Mouse (Mus musculus) kidney, adult 8-10 months (tissue): Measurements from ENCODE around the gene Lhx1.

Experiments
- DNase-seq, 2 experiments: peaks; one replicate each; pipeline ENCODE4 v3.0.0; 2022

Gene Lhx1

DNA sequence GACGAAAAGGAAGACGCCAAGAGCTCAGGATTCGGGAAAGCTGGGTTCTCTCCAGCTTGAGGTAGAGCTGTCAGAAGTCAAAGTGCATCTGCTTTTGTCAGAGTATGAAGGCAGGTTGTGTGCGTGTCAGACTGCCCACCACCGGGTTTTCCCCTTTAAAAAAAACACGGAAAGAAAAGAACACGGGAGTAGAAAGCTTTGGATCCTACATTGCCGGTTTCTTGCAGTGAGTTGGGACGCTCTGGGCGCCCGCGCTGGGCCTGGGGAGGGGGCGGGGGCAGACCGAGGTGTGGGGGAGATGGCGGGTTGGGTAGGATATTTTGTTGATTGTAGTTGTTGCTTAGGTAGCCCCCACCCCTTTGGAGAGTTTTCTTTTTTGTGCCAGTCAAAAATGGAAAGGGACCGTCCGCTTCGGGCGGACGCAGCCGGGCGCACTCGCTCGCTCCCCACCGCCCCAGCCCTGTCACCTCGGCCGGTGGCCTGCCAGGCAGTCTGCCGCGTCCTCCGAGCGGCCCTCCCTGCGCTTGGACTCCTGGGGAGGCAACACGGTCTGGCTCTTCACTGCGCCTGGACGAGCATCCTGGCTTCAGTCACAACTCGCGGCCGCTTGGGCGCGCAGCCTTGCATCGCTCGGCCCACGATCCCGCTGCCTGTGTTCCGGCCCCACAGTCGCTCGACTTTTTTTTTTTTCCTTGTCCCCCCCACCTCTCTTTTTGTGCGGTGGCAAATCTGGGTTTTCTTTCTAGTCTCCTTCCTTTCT lies 644 bp downstream of the Lhx1 start:
- no peak for DNase-seq

DNA sequence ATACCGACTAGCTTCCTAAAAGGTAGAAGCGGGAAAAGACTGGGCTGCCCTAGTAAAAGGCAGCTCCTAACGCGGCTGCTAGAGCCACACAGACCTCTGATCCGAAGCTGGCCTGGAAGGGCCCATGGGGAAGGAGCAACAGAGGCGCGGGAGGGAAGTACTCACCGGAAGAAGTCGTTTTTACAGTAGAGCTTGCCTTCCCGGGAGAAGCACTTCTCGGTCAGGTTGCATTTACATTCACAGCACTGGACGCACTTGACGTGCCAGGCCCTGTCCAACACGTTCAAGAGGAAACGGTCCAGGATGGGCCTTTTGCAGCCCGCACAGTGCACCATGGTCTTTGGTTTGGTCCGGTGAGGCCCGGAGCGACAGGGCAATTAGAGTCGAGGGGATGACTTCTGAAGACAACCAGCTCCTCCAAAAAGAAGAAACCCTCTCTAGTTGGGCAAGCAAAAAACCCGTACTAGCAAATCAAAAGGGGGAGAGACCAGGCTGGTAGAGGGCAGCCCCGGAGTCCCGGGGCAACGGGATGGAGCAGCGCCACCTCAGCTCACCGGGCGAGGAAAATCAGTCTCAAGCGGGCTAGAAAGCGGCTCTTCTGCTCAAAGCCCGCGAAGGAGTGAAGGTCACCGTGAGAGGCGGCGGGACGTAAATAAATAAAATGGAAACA lies 1.4 kb downstream of the Lhx1 start:
- DNase-seq = peak in 1 of 2 experiments; percentile 47

GRCm38 (mm10) chr11:84523321-84523831 lies 2.0 kb downstream of the Lhx1 start:
- DNase-seq = no peak

- peak; percentile 75 to 79 for DNase-seq
Observed at GRCm38 (mm10) chr11:84522577-84523320, 2.6 kb downstream of the Lhx1 start.

DNA sequence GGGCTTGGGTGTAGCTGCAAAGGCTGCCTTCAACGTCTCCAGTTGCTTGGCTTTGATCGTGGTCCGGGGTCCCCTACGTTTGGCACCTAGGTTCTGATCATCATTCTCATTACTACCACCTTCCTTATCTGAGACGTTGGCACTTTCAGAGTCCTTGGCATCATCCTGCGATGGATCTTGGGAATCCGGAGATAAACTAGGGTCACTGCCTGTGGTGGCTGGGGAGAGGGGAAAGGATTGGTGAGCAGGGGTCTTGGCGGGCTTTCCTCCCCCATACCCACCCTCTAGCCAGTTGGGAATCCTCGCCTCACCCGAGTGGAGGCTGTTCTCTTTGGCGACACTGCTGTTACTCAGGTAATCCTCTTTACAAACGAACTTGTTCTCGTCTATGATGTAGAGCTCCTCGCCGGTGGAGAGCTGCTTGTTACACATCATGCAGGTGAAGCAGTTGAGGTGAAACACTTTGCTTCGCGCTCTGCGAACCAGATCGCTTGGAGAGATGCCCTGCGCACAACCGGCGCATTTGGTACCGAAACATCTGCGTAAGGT lies 3.5 kb downstream of the Lhx1 start:
- DNase-seq = no peak

DNA sequence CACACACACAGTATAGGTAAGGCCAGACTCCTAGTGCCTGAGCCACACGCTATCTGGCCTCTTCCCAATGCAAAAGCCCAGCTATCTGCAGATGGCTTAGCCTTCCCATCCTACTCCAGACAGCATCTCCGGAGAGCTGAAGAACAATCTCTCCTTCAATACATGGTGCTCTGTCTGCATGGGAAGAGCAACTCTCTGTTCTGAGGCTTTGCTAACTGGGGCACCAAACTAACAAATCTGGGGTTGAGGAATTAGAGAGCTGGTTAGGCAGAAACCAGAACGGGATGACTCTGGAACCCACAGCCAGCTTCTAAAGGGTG lies 4.3 kb downstream of the Lhx1 start:
- no peak for DNase-seq

GRCm38 (mm10) chr11:84520269-84521070 lies 4.9 kb downstream of the Lhx1 start:
- no peak for DNase-seq

DNA sequence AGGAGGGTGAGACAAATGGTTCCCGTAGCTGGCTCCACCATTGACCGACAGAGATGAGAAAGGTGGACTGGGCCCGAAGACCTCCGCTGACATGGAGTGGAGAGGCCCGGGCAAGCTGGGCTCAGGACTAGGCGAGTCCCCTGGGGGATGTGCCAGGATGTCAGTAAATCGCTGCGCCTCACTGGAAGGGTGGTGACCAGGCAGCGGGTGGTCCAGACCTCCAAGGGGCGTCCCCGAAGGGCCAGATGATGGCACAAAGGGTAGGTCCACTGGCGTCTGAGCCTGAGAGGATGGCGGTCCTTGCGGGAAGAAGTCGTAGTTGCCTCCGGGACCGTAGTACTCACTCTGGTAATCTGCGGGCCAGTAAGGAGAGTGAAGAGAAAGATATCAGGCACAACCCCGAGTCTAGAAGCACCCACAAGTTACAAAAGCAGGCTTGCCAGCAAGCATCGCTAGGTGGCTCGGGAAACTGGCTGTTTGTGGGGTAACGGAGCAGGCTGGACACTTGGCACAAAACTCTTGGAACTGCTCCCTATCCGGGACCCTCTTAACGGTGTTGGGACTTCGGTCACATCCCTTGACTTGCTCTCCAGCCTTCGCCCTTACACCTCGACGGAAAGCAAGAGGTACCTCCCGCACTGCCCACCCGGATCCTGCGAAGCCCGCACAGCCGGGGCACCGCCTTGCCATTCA lies 5.6 kb downstream of the Lhx1 start:
- DNase-seq = no peak

DNA sequence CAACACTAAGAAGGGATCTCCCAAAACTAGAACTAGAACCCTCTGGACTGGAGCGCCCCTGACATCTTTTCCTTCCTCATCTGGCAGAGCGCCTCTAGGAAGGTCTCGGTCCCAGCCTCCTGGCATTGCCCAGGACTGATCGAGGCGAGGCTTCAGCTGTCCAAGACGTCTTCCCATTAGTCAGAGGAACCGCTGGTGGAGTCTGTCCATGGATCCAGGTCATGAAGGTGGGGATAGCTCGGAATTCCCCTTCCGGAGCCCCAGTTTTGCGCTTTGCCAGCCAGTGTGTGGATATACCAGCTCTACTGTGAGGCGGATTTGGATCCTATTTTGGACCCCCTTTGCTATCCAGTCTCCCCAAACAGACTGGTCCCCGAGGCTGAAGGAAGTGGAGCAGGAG lies 6.3 kb downstream of the Lhx1 start:
- no peak for DNase-seq

DNA sequence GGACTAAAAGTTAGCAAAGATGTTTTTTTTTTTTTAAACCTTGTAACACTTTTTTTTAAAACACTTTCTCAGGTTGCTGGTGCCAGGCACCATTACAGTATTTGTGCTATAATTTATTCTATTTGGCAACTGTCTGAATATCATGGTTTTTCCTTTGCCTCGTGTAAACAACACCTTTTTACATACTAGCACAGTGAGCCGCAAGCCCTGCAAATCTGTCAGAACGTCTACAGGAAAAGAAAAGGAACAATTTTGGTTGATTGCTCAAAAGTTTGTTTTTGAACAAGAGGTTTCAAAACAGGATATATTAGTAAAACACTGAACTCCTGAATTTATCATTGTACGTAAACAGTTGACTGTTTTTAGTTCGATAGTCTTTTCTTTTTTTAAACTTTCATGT lies 7.1 kb downstream of the Lhx1 start:
- no peak for DNase-seq

DNA sequence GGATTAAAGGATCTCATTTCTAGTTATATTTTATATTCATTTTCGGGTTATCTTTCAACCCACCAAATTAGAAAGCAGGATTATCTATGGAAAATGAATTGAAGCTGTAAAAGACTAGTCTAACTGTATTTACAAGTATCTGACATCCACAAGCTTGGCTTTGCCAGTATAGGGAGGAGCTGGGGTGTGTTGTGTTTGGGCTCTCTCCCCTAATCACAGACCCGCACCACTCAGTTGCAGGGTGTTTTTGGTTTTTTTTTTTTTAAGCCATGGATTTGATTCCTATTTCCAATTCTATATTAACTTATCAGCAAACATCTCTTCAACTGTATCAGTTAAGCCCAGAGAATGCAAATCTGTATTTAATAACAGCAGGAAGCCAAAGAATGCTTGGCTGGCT lies 7.9 kb downstream of the Lhx1 start:
- DNase-seq = no peak

DNA sequence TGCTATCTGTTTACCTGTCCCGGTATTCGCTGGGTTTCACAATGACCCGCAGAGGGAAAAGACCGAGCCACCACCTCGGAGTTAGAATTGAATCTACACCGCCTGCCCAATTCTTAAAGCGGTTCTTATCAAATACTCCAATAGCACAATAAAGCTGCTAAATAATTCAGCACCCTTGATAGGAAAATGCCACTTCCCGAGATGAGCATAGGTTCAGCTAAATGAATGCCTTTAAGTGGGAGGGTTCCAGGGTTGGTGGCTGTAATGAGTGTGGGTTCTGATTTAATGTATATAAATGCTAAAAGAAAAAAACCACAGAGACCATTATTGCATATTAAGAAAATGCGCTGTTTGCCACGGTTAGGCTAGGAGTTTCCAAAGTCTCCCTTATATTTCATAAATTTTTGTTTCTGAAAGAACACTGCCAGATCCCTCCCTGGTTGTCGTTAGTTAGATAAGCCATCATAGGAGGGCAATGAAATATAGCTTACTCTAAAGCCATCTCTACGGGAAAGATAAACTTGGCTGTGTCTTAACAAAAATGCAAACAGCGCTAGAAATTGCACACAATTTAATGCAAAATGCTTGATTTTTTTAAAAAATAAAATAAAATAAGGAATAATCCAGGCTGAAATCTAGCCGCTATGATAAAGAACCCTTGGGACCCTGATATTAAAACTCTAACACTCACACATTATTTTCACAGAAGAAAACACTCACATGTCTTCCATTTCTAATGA lies 8.7 kb downstream of the Lhx1 start:
- no peak for DNase-seq

GRCm38 (mm10) chr11:84513171-84514116 lies 11.9 kb downstream of the Lhx1 start, which contains the start of gene Aatf:
Gene Aatf, minus strand, starts transcription at chr11:84513522.
- peak; percentile 96 to 97 for DNase-seq

DNA sequence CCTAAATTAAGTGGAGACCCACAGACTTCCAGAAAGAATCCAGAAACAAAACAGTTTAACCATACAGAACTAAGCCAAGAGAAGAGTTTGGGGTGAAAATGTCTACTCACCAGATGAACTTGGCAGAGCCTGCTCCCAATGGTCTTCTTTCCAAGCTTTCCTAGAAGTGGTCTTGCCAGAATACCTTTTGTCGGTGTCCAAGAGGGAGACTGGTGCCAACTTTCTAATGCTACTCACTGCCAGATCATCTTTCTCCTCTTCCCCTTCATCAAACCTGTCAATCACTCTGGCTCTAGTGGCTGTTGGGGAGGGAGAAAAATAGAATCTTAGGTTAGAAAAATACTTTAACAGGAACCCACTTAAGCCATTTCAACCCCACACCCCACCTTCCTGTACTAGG lies 13.3 kb downstream of the Lhx1 start:
- no peak for DNase-seq

GRCm38 (mm10) chr11:84504296-84504695 lies 21.0 kb downstream of the Lhx1 start:
- DNase-seq = no peak

GRCm38 (mm10) chr11:84497944-84498343 lies 27.4 kb downstream of the Lhx1 start:
- DNase-seq = peak in 1 of 2 experiments; percentile 47

- DNase-seq = no peak
Observed at GRCm38 (mm10) chr11:84496901-84497300, 28.4 kb downstream of the Lhx1 start.

GRCm38 (mm10) chr11:84495774-84496173 lies 29.6 kb downstream of the Lhx1 start:
- no peak for DNase-seq

DNA sequence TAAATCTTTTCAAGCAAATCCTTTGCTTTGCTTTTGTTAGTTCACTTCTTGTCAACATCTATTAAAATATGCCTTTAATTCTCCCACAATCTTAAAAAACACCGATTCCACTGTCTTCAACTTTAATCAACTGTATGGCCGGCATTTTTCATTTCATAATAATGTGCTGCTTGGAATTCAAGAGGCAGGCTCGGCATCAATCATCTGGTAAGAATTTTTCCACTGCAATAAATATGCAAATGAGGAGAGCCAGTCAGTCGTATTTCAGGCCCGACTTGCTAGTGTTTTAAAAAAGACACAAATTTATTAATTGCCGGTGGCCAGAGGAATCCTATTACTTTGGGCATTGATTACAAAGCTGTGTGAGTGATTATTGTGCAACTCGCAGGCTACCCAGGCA lies 43.7 kb downstream of the Lhx1 start:
- DNase-seq = no peak

DNA sequence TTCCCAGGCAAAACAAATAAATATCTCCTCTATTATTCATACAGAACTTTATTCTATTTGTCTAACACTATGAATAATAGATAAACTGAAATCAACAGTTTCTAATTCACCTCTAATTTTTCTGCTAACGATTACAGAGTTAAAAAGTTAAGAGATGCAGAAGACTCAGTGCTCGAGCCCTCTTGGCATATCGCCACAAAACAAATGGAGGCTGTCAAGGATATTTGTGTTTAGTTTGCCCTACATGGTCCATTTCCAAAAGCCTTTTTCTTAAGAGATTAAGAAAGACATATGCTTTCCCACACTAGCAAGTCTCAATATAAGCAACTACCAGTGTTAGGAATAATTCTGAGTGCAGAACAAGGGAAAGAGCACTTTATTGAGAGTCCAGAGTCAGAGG lies 44.9 kb downstream of the Lhx1 start:
- DNase-seq = no peak
